Mouse (Mus musculus) liver, embryonic 15.5 days (tissue): ENCODE measurements around the gene Als2. TPM values are rescaled to one million over a fixed set of nuclear protein-coding genes. Genes with fewer than 3 reads are reported as not detected.

Experiments
- ATAC-seq: fragments of 200-750 bp; cut with Nextera tagmentation; 2 replicates; pipeline ENCODE4 v1.8.0; 2017; ENCODE audit warnings: moderate number of reproducible peaks, mild to moderate bottlenecking, moderate library complexity; ENCODE audit not compliant: insufficient read depth
- H3K27ac ChIP-seq: fragments of 300-500 bp; sonication (generic); replicated peaks from 2 replicates; pipeline ENCODE4 v1.5.1; 2015; ENCODE audit warnings: mild to moderate bottlenecking, inconsistent platforms
- H3K27me3 ChIP-seq: fragments of 300-500 bp; sonication (generic); 2 replicates; pipeline ENCODE4 v1.6.1; 2015; ENCODE audit warnings: mild to moderate bottlenecking, inconsistent platforms
- H3K36me3 ChIP-seq: fragments of 300-500 bp; sonication (generic); replicated peaks from 2 replicates; pipeline ENCODE4 v1.6.1; 2015; ENCODE audit warnings: moderate library complexity, mild to moderate bottlenecking, inconsistent platforms
- H3K4me1 ChIP-seq: fragments of 300-500 bp; sonication (generic); replicated peaks from 2 replicates; pipeline ENCODE4 v1.6.1; 2015; ENCODE audit warnings: inconsistent platforms
- H3K4me2 ChIP-seq: fragments of 300-500 bp; sonication (generic); 2 replicates; pipeline ENCODE4 v1.6.1; 2015; ENCODE audit warnings: moderate library complexity, mild to moderate bottlenecking, inconsistent platforms
- H3K4me3 ChIP-seq: fragments of 300-500 bp; sonication (generic); replicated peaks from 2 replicates; pipeline ENCODE4 v1.5.1; 2015; ENCODE audit warnings: mild to moderate bottlenecking, inconsistent platforms
- H3K9ac ChIP-seq: fragments of 300-500 bp; sonication (generic); 2 replicates; pipeline ENCODE4 v1.6.1; 2015; ENCODE audit warnings: moderate library complexity, mild to moderate bottlenecking, inconsistent platforms
- H3K9me3 ChIP-seq: fragments of 300-500 bp; sonication (generic); replicated peaks from 2 replicates; pipeline ENCODE4 v1.6.1; 2016; ENCODE audit warnings: inconsistent platforms
- WGBS: fragments of 180-500 bp; shearing (Covaris S2); methylation state at CpG from one replicate; pipeline ENCODE4 v1.1.7; 2015; ENCODE audit warnings: mixed read lengths; ENCODE audit not compliant: insufficient replicate concordance; 5-methylcytosine and 5-hydroxymethylcytosine counted together
- polyA plus RNA-seq: library from polyadenylated mRNA; unstranded; fragments of >200 nt; fragmentation: Nextera tagmentation; extraction: Ambion mirVana; gene quantifications from 2 replicates; pipeline ENCODE4 v1.2.1, GENCODE M21; 2015

Als2 gene
- polyA plus RNA-seq, 1 experiment from 2014 or later, result 5.7 TPM

GRCm38 (mm10) chr1:59182373-59182772 is 54.7 kb downstream of the Als2 start:
- no peak overlapping the region for H3K9ac ChIP-seq
- no peak overlapping the region for H3K27ac ChIP-seq
- no peak for ATAC-seq

GRCm38 (mm10) chr1:59180003-59180402 is 57.0 kb downstream of the Als2 start:
- no peaks in the 10 kb centered on the region for H3K9me3 ChIP-seq
- no peak overlapping the region for H3K9ac ChIP-seq
- H3K4me3 ChIP-seq, result no peak overlapping the region
- no peak overlapping the region for H3K27ac ChIP-seq
- ATAC-seq, result no peak
- peaks cover 51% of the 10 kb centered on the region for H3K36me3 ChIP-seq
- 57% methylated on average over 3 of the region's 3 CpGs for WGBS
- no peak overlapping the region for H3K4me2 ChIP-seq
- no peaks in the 10 kb centered on the region for H3K27me3 ChIP-seq
- peaks cover 9% of the 10 kb centered on the region; the same call in 1 of the 2 replicates for H3K4me1 ChIP-seq

More at GRCm38 (mm10) chr1:59182373-59182772, 54.7 kb downstream of the Als2 start:
- 0 out of 2 replicates have a peak, but pooled peaks cover 4% of the 10 kb centered on the region for H3K4me1 ChIP-seq
- H3K9me3 ChIP-seq, result no peaks in the 10 kb centered on the region
- no peak overlapping the region for H3K4me3 ChIP-seq
- WGBS, result 60% methylated on average over 2 of the region's 2 CpGs
- no peak overlapping the region for H3K4me2 ChIP-seq
- H3K27me3 ChIP-seq, result no peaks in the 10 kb centered on the region
- peaks cover 51% of the 10 kb centered on the region for H3K36me3 ChIP-seq

GRCm38 (mm10) chr1:59178401-59178800 is 58.6 kb downstream of the Als2 start:
- WGBS, result 70% methylated on average over 10 of the region's 10 CpGs
- H3K36me3 ChIP-seq, result peaks cover 50% of the 10 kb centered on the region
- no peak overlapping the region for H3K27ac ChIP-seq
- H3K4me1 ChIP-seq, result peaks cover 12% of the 10 kb centered on the region
- no peak overlapping the region for H3K4me2 ChIP-seq
- no peak overlapping the region for H3K4me3 ChIP-seq
- H3K9ac ChIP-seq, result no peak overlapping the region
- H3K27me3 ChIP-seq, result no peaks in the 10 kb centered on the region
- no peaks in the 10 kb centered on the region for H3K9me3 ChIP-seq
- ATAC-seq, result no peak

- peaks cover 19% of the 10 kb centered on the region for H3K4me1 ChIP-seq
- no peak overlapping the region for H3K4me2 ChIP-seq
- no peak overlapping the region for H3K4me3 ChIP-seq
- peaks cover 25% of the 10 kb centered on the region for H3K36me3 ChIP-seq
- no peak overlapping the region for H3K9ac ChIP-seq
- no peaks in the 10 kb centered on the region for H3K9me3 ChIP-seq
- 45% methylated on average over 10 of the region's 10 CpGs for WGBS
- H3K27ac ChIP-seq, result peak overlapping the region; percentile 61; the same call in 1 of the 2 replicates
- no peaks in the 10 kb centered on the region for H3K27me3 ChIP-seq
- ATAC-seq, result peak; percentile 83
Measured at GRCm38 (mm10) chr1:59174514-59175373, 62.3 kb downstream of the Als2 start.

- no peak overlapping the region for H3K9ac ChIP-seq
- H3K9me3 ChIP-seq, result no peaks in the 10 kb centered on the region
- no peak for ATAC-seq
- no peak overlapping the region for H3K27ac ChIP-seq
- WGBS, result 20% methylated on average over 5 of the region's 5 CpGs
- H3K27me3 ChIP-seq, result no peaks in the 10 kb centered on the region
- H3K4me1 ChIP-seq, result peaks cover 19% of the 10 kb centered on the region
- no peak overlapping the region for H3K4me3 ChIP-seq
- no peak overlapping the region for H3K4me2 ChIP-seq
- H3K36me3 ChIP-seq, result peaks cover 11% of the 10 kb centered on the region
Measured at GRCm38 (mm10) chr1:59173023-59173422, 64.0 kb downstream of the Als2 start.

GRCm38 (mm10) chr1:59171875-59172274 is 65.2 kb downstream of the Als2 start:
- Histone ChIP-seq H3K9ac (no peak overlapping the region), H3K4me2 (no peak overlapping the region), H3K27me3 (no peaks in the 10 kb centered on the region), H3K36me3 (peaks cover 10% of the 10 kb centered on the region), H3K27ac (no peak overlapping the region), H3K4me1 (peaks cover 19% of the 10 kb centered on the region), H3K4me3 (no peak overlapping the region), H3K9me3 (no peaks in the 10 kb centered on the region)
- 10% methylated on average over 5 of the region's 5 CpGs for WGBS
- no peak for ATAC-seq

GRCm38 (mm10) chr1:59170290-59170689 is 66.7 kb downstream of the Als2 start:
- peaks cover 14% of the 10 kb centered on the region for H3K4me1 ChIP-seq
- no peak overlapping the region for H3K4me3 ChIP-seq
- H3K27ac ChIP-seq, result no peak overlapping the region
- peaks cover 14% of the 10 kb centered on the region for H3K36me3 ChIP-seq
- no peak for ATAC-seq
- H3K9ac ChIP-seq, result no peak overlapping the region
- H3K4me2 ChIP-seq, result no peak overlapping the region
- H3K9me3 ChIP-seq, result no peaks in the 10 kb centered on the region
- WGBS, result 61% methylated on average over 8 of the region's 8 CpGs
- H3K27me3 ChIP-seq, result no peaks in the 10 kb centered on the region

GRCm38 (mm10) chr1:59169586-59169985 is 67.4 kb downstream of the Als2 start:
- H3K27ac ChIP-seq, result no peak overlapping the region
- ATAC-seq, result no peak
- H3K36me3 ChIP-seq, result peaks cover 14% of the 10 kb centered on the region
- 71% methylated on average over 6 of the region's 6 CpGs for WGBS
- H3K9me3 ChIP-seq, result no peaks in the 10 kb centered on the region
- peaks cover 14% of the 10 kb centered on the region for H3K4me1 ChIP-seq
- H3K9ac ChIP-seq, result no peak overlapping the region
- no peaks in the 10 kb centered on the region for H3K27me3 ChIP-seq
- no peak overlapping the region for H3K4me3 ChIP-seq
- H3K4me2 ChIP-seq, result no peak overlapping the region

- Histone ChIP-seq H3K27ac (no peak overlapping the region), H3K4me3 (no peak overlapping the region), H3K36me3 (peaks cover 19% of the 10 kb centered on the region), H3K9me3 (no peaks in the 10 kb centered on the region), H3K4me2 (no peak overlapping the region), H3K9ac (no peak overlapping the region), H3K4me1 (peaks cover 12% of the 10 kb centered on the region), H3K27me3 (no peaks in the 10 kb centered on the region)
- WGBS, result 67% methylated on average over 2 of the region's 2 CpGs
- ATAC-seq, result no peak
Measured at GRCm38 (mm10) chr1:59168556-59168955, 68.5 kb downstream of the Als2 start.

- Histone ChIP-seq H3K9me3 (no peaks in the 10 kb centered on the region), H3K4me1 (peaks cover 5% of the 10 kb centered on the region), H3K4me3 (no peak overlapping the region), H3K27me3 (no peaks in the 10 kb centered on the region), H3K9ac (no peak overlapping the region), H3K27ac (no peak overlapping the region), H3K36me3 (peaks cover 24% of the 10 kb centered on the region), H3K4me2 (no peak overlapping the region)
- 68% methylated on average over 4 of the region's 4 CpGs for WGBS
- ATAC-seq, result no peak
Measured at GRCm38 (mm10) chr1:59167654-59168425, 69.2 kb downstream of the Als2 start.

- Histone ChIP-seq H3K4me1 (no peaks in the 10 kb centered on the region), H3K4me2 (no peak overlapping the region), H3K27ac (no peak overlapping the region), H3K4me3 (no peak overlapping the region), H3K27me3 (no peaks in the 10 kb centered on the region), H3K36me3 (peaks cover 29% of the 10 kb centered on the region), H3K9me3 (no peaks in the 10 kb centered on the region), H3K9ac (no peak overlapping the region)
- WGBS, result 85% methylated on average over 9 of the region's 9 CpGs
- no peak for ATAC-seq
Measured at GRCm38 (mm10) chr1:59166232-59166905, 70.7 kb downstream of the Als2 start.
